Mouse (Mus musculus): ENCODE data around the gene Vps45. TPM values are rescaled to one million over a fixed set of nuclear protein-coding genes. Genes with fewer than 3 reads are reported as not detected.

Gene Vps45
- polyA plus RNA-seq, 1 experiment, result 7.5 TPM

- TF ChIP-seq POLR2A (IDR thresholded peaks at IDR 0.05; ENCODE audit: control insufficient read depth, extremely low read depth, insufficient read depth, low read length, poor library complexity), result no peak
- no peak for TF ChIP-seq CTCF (IDR thresholded peaks at IDR 0.05; ENCODE audit: borderline replicate concordance, control insufficient read depth, extremely low read depth, insufficient read depth, low read length, poor library complexity)
- H3K4me1 ChIP-seq (replicated peaks; ENCODE audit: control insufficient read depth, insufficient read depth, low read length), result peaks cover 16% of the 10 kb centered on the region
- no peak overlapping the region for H3K27ac ChIP-seq (ENCODE audit: control insufficient read depth, insufficient read depth, low read length)
- no peaks in the 10 kb centered on the region for H3K27me3 ChIP-seq (ENCODE audit: control insufficient read depth, insufficient read depth, low read length)
- no peak overlapping the region for H3K4me3 ChIP-seq (ENCODE audit: control insufficient read depth, insufficient read depth, low read length)
- no peaks in the 10 kb centered on the region for H3K36me3 ChIP-seq (ENCODE audit: control insufficient read depth, insufficient read depth, low read length)
- DNase-seq, result peak; percentile 76
- 43% methylated on average over 14 of the region's 14 CpGs for WGBS
Observed at GRCm38 (mm10) chr3:96102100-96102872, 44.0 kb upstream of the Vps45 start.

GRCm38 (mm10) chr3:96098616-96099267 is 40.5 kb upstream of the Vps45 start:
- H3K36me3 ChIP-seq (ENCODE audit: control insufficient read depth, insufficient read depth, low read length), result no peaks in the 10 kb centered on the region
- no peak for DNase-seq
- no peaks in the 10 kb centered on the region for H3K27me3 ChIP-seq (ENCODE audit: control insufficient read depth, insufficient read depth, low read length)
- 69% methylated on average over 7 of the region's 7 CpGs for WGBS
- H3K4me1 ChIP-seq (replicated peaks; ENCODE audit: control insufficient read depth, insufficient read depth, low read length), result peaks cover 6% of the 10 kb centered on the region
- no peak overlapping the region for H3K4me3 ChIP-seq (ENCODE audit: control insufficient read depth, insufficient read depth, low read length)
- no peak overlapping the region for H3K27ac ChIP-seq (ENCODE audit: control insufficient read depth, insufficient read depth, low read length)
- TF ChIP-seq CTCF (IDR thresholded peaks at IDR 0.05; ENCODE audit: borderline replicate concordance, control insufficient read depth, extremely low read depth, insufficient read depth, low read length, poor library complexity), result no peak
- no peak for TF ChIP-seq POLR2A (IDR thresholded peaks at IDR 0.05; ENCODE audit: control insufficient read depth, extremely low read depth, insufficient read depth, low read length, poor library complexity)

GRCm38 (mm10) chr3:96098168-96098567 is 39.9 kb upstream of the Vps45 start:
- 59% methylated on average over 4 of the region's 4 CpGs for WGBS
- Histone ChIP-seq H3K27ac (ENCODE audit: control insufficient read depth, insufficient read depth, low read length) (no peak overlapping the region), H3K36me3 (ENCODE audit: control insufficient read depth, insufficient read depth, low read length) (no peaks in the 10 kb centered on the region), H3K4me3 (ENCODE audit: control insufficient read depth, insufficient read depth, low read length) (no peak overlapping the region), H3K27me3 (ENCODE audit: control insufficient read depth, insufficient read depth, low read length) (no peaks in the 10 kb centered on the region), H3K4me1 (replicated peaks; ENCODE audit: control insufficient read depth, insufficient read depth, low read length) (peaks cover 6% of the 10 kb centered on the region)
- no peak for DNase-seq
- no peak for TF ChIP-seq CTCF (IDR thresholded peaks at IDR 0.05; ENCODE audit: borderline replicate concordance, control insufficient read depth, extremely low read depth, insufficient read depth, low read length, poor library complexity)
- no peak for TF ChIP-seq POLR2A (IDR thresholded peaks at IDR 0.05; ENCODE audit: control insufficient read depth, extremely low read depth, insufficient read depth, low read length, poor library complexity)

DNA sequence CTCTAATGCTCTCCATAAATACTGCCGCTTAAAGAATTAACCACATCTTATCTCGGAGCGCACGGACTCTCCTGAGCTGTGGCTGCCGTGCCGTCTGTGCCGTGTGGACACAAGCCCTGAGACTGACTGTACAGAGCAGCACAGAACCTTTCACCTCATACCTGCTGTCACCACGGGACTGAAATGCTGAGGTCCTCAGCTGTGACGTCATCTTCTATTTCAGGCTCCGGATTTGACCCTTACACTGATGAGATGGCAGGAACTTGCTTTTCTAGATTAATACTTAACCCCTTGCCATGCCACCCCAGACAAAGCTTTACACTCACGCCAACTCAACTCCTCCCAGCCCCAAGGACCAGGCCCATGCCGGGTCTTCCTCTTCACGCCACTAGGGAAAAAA is 35.9 kb upstream of the Vps45 start:
- Histone ChIP-seq H3K36me3 (ENCODE audit: control insufficient read depth, insufficient read depth, low read length) (no peaks in the 10 kb centered on the region), H3K4me1 (replicated peaks; ENCODE audit: control insufficient read depth, insufficient read depth, low read length) (peaks cover 2% of the 10 kb centered on the region; the same call in 1 of the 2 replicates), H3K27ac (ENCODE audit: control insufficient read depth, insufficient read depth, low read length) (no peak overlapping the region), H3K27me3 (ENCODE audit: control insufficient read depth, insufficient read depth, low read length) (no peaks in the 10 kb centered on the region), H3K4me3 (ENCODE audit: control insufficient read depth, insufficient read depth, low read length) (no peak overlapping the region)
- 91% methylated on average over 13 of the region's 13 CpGs for WGBS
- TF ChIP-seq POLR2A (IDR thresholded peaks at IDR 0.05; ENCODE audit: control insufficient read depth, extremely low read depth, insufficient read depth, low read length, poor library complexity), result no peak
- TF ChIP-seq CTCF (IDR thresholded peaks at IDR 0.05; ENCODE audit: borderline replicate concordance, control insufficient read depth, extremely low read depth, insufficient read depth, low read length, poor library complexity), result no peak
- DNase-seq, result no peak

DNA sequence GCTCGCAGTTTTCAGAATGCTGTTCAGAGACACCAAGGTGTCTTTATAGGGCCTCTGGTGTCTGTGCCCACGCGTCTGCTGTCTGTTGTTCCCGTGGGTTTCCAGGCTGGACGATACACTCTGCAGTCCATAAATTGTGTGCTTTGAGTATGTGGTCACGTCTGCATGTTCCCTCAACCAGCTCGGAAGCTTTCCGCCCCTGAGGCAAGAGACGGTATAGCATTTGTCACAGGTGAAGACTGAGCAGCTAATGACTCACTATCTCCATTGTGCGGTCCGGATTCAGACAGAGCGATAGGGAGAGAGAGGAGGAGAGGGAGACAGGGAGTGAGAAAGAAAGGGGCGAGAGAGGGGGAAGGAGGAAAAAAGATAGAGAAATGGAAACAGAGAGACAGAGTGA is 35.2 kb upstream of the Vps45 start:
- WGBS, result 89% methylated on average over 13 of the region's 13 CpGs
- DNase-seq, result no peak

GRCm38 (mm10) chr3:96091966-96092365 is 33.7 kb upstream of the Vps45 start:
- DNase-seq, result no peak
- no peak for TF ChIP-seq POLR2A (IDR thresholded peaks at IDR 0.05; ENCODE audit: control insufficient read depth, extremely low read depth, insufficient read depth, low read length, poor library complexity)
- TF ChIP-seq CTCF (IDR thresholded peaks at IDR 0.05; ENCODE audit: borderline replicate concordance, control insufficient read depth, extremely low read depth, insufficient read depth, low read length, poor library complexity), result no peak
- Histone ChIP-seq H3K27ac (ENCODE audit: control insufficient read depth, insufficient read depth, low read length) (no peak overlapping the region), H3K4me1 (replicated peaks; ENCODE audit: control insufficient read depth, insufficient read depth, low read length) (no peaks in the 10 kb centered on the region), H3K27me3 (ENCODE audit: control insufficient read depth, insufficient read depth, low read length) (no peaks in the 10 kb centered on the region), H3K36me3 (ENCODE audit: control insufficient read depth, insufficient read depth, low read length) (no peaks in the 10 kb centered on the region), H3K4me3 (ENCODE audit: control insufficient read depth, insufficient read depth, low read length) (no peak overlapping the region)
- 93% methylated on average over 6 of the region's 6 CpGs for WGBS

More for the DNA sequence above, 35.2 kb upstream of the Vps45 start:
- no peaks in the 10 kb centered on the region for H3K27me3 ChIP-seq (ENCODE audit: control insufficient read depth, insufficient read depth, low read length)
- H3K4me1 ChIP-seq (replicated peaks; ENCODE audit: control insufficient read depth, insufficient read depth, low read length), result peaks cover 2% of the 10 kb centered on the region; the same call in 1 of the 2 replicates
- TF ChIP-seq POLR2A (IDR thresholded peaks at IDR 0.05; ENCODE audit: control insufficient read depth, extremely low read depth, insufficient read depth, low read length, poor library complexity) (no peak), CTCF (IDR thresholded peaks at IDR 0.05; ENCODE audit: borderline replicate concordance, control insufficient read depth, extremely low read depth, insufficient read depth, low read length, poor library complexity) (no peak)
- no peak overlapping the region for H3K27ac ChIP-seq (ENCODE audit: control insufficient read depth, insufficient read depth, low read length)
- no peak overlapping the region for H3K4me3 ChIP-seq (ENCODE audit: control insufficient read depth, insufficient read depth, low read length)
- H3K36me3 ChIP-seq (ENCODE audit: control insufficient read depth, insufficient read depth, low read length), result no peaks in the 10 kb centered on the region

All from thymus, adult 2 months (tissue).